In the genomic region with DNA sequence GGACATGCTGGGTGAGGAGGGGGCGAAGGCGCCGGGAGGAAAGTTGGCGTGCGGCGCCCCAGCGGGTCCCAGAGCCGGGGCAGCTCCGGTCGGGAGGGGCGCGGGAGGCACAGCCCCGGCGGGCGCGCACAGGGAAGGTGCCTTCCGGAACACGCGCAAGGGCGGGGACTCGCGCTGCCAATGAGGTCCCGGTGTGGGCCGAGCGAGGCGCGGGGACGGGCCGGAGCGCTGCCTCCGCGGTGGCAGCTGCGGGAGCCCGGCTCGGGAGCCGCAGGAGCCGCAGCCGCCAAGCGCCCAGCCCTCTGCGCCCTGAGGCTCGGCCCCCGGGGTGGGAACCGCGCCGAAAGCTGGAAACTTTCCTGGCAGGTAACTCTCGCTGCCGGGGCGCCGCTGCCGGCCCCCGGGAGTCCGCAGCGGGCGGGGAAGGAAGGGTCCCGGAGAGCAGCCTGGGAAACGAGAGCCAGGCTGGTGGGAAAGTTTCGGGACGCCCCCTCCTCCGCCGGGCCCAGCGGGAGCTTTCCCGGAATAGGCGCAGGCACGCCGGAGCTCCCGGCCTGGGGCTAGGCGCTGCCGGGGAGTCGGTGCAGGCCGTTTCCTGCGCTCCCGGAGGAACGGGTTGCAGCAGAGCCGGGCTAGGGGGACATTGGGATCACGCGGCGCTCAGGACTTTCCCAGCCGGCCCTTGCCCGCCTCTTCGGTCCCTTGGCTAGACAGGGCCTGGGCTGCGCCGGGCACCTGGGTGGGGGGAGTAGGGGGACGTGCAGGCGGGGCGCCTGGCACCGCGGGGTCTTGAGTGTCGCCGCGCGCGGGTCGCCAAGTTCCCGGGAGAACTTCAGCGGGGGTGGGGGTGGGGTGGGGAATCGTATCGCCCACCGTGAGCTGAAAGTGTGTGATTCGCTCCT, we compare ENCODE assay signal across 8 mouse cellular contexts. TPM values are rescaled to one million over a fixed set of nuclear protein-coding genes. Genes with fewer than 3 reads are reported as not detected.
DNase-seq lines count a peak whose midpoint lies in the region; ATAC-seq and TF ChIP-seq lines count a peak whose summit lies in the region.

Gene Tanc1 (plus strand): TSS at position 212 of the 902 bp plus-strand sequence.

- peak; percentile 27 for TF ChIP-seq POLR2A in ES-Bruce4 (IDR thresholded peaks at IDR 0.05; ENCODE audit: insufficient read depth, low read length)
- peak; percentile 47; the same call in 1 of the 2 replicates for TF ChIP-seq POLR2A in lung, adult 2 months (IDR thresholded peaks at IDR 0.05; ENCODE audit: borderline replicate concordance, extremely low read depth, low read depth, low read length)

- H3K4me3 ChIP-seq in ES-Bruce4 (ENCODE audit: low read depth, low read length), result peak within 1 kb of the TSS; percentile 69
- H3K4me3 ChIP-seq in forebrain, postnatal 0 days (ENCODE audit: low read depth, low read length), result peak within 1 kb of the TSS; percentile 67
- peak within 1 kb of the TSS; percentile 85 for H3K4me3 ChIP-seq in lung, adult 2 months (replicated peaks; ENCODE audit: extremely low read depth, low read depth, low read length)

- H3K9ac ChIP-seq in ES-Bruce4 (ENCODE audit: low read depth, poor library complexity, severe bottlenecking), result peak within 1 kb of the TSS; percentile 92
- peak within 1 kb of the TSS; percentile 59 for H3K9ac ChIP-seq in forebrain, postnatal 0 days

- TF ChIP-seq CTCF in ES-Bruce4 (IDR thresholded peaks at IDR 0.05; ENCODE audit: low read depth, low read length), result no peak
- TF ChIP-seq CTCF in forebrain, postnatal 0 days (IDR thresholded peaks at IDR 0.05; ENCODE audit: low read depth), result no peak
- TF ChIP-seq CTCF in lung, adult 2 months (IDR thresholded peaks at IDR 0.05; ENCODE audit: insufficient read depth, low read length), result no peak

- peaks cover 2% of the 10 kb centered on the region for H3K4me1 ChIP-seq in ES-Bruce4 (ENCODE audit: control insufficient read depth, insufficient read depth, low read length)
- peaks cover 12% of the 10 kb centered on the region for H3K4me1 ChIP-seq in forebrain, postnatal 0 days (ENCODE audit: insufficient read depth)
- H3K4me1 ChIP-seq in lung, adult 2 months (ENCODE audit: control insufficient read depth, insufficient read depth, low read length), result peaks cover 18% of the 10 kb centered on the region

- intact Hi-C loops in heart, postnatal 25 days (cut with DNase I), result loop anchor here (2.0 to 5.0 kb wide), 3 partner anchors 35 to 133 kb away; no protein-coding TSS in a partner anchor

- peak; percentile 85 for DNase-seq in cerebellum, adult 11 months
- DNase-seq in forebrain, postnatal 0 days, result peak; percentile 72
- DNase-seq in heart, postnatal 25 days (ENCODE audit: low spot score), result peak; percentile 85
- DNase-seq in layer of hippocampus, adult 18-20 months (ENCODE audit: low spot score in 2 of 2), result peak; percentile 73 to 90
- DNase-seq in lung, adult 2 months, result peak; percentile 84
- peak; percentile 80 to 81 for DNase-seq in thymus, adult 18-20 months

- no peaks in the 10 kb centered on the region for H3K27me3 ChIP-seq in ES-Bruce4 (ENCODE audit: control insufficient read depth, insufficient read depth, low read length, poor library complexity, severe bottlenecking)
- no peaks in the 10 kb centered on the region for H3K27me3 ChIP-seq in forebrain, postnatal 0 days (ENCODE audit: insufficient read depth, low read length)

- H3K27ac ChIP-seq in ES-Bruce4 (ENCODE audit: insufficient read depth, low read length), result peak within 1 kb of the TSS; percentile 84
- peak within 1 kb of the TSS; percentile 47; the same call in 1 of the 2 replicates for H3K27ac ChIP-seq in forebrain, postnatal 0 days (ENCODE audit: low read depth, low read length)

- WGBS in forebrain, postnatal 0 days, result 1% methylated on average over 90 of the region's 99 CpGs
- WGBS in lung, adult 2 months, result under 1% methylated on average over 99 of the region's 99 CpGs

- peak; percentile 92 for ATAC-seq in forebrain, postnatal 0 days
- ATAC-seq in neutrophil, adult 5-6 weeks (ENCODE audit: extremely low read depth, insufficient number of reproducible peaks, low FRiP score, poor library complexity, severe bottlenecking), result peak; percentile 48; the same call in 1 of the 2 replicates

- no peaks in the 10 kb centered on the region for H3K36me3 ChIP-seq in ES-Bruce4 (ENCODE audit: control insufficient read depth, insufficient read depth, low read length, poor library complexity, severe bottlenecking)
- no peaks in the 10 kb centered on the region for H3K36me3 ChIP-seq in forebrain, postnatal 0 days (ENCODE audit: insufficient read depth)

- TF ChIP-seq EP300 in ES-Bruce4 (IDR thresholded peaks at IDR 0.05; ENCODE audit: insufficient read depth, low read depth, low read length), result 0 out of 2 replicates have a peak, but pooled peaks have one; percentile 20

- H3K9me3 ChIP-seq in ES-Bruce4 (replicated peaks; ENCODE audit: control insufficient read depth, insufficient read depth, low read length, poor library complexity, severe bottlenecking), result no peaks in the 10 kb centered on the region
- H3K9me3 ChIP-seq in forebrain, postnatal 0 days (ENCODE audit: low read length), result no peaks in the 10 kb centered on the region

- peak within 1 kb of the TSS; percentile 100 for H3K4me2 ChIP-seq in forebrain, postnatal 0 days (ENCODE audit: low read depth)

RNA-seq across cellular contexts. Expression of gene Tanc1, which starts in this region (rescaled TPM):
- 55.2 and 62.4 TPM in 2 replicates for polyA plus RNA-seq in ES-Bruce4 (2011; ENCODE audit: insufficient read depth, insufficient read length, low read depth, missing spikeins)
- 4.3 and 5.0 TPM in 2 replicates for total RNA-seq in forebrain, postnatal 0 days (2014; rRNA removed)
- 1.3 and 2.9 TPM in 2 replicates for polyA plus RNA-seq in forebrain, postnatal 0 days (2015; fragmentation: Nextera tagmentation; extraction: Ambion mirVana)
- 10 to 100 TPM; 27.1 to 29.3 TPM for total RNA-seq in heart, postnatal 25 days (2021)
- 100 to 1,000 TPM; 109 to 114 TPM for total RNA-seq in layer of hippocampus, adult 18-20 months (2021)
- polyA plus RNA-seq in lung, adult 2 months (2012; rRNA removed), result 24.5 and 29.0 TPM in 2 replicates
- total RNA-seq in neutrophil, adult 5-6 weeks (2017), result 3.1 and 5.9 TPM in 2 replicates

Comparison
In these comparisons a context has a peak if more than half of its experiments do, and no peak if none do; other contexts are left out.
1. Peak in every context shown above with its lines: DNase-seq, ATAC-seq, H3K4me3 ChIP-seq and H3K27ac ChIP-seq.